Mouse (Mus musculus): ENCODE results near the gene Awat2.

DNA sequence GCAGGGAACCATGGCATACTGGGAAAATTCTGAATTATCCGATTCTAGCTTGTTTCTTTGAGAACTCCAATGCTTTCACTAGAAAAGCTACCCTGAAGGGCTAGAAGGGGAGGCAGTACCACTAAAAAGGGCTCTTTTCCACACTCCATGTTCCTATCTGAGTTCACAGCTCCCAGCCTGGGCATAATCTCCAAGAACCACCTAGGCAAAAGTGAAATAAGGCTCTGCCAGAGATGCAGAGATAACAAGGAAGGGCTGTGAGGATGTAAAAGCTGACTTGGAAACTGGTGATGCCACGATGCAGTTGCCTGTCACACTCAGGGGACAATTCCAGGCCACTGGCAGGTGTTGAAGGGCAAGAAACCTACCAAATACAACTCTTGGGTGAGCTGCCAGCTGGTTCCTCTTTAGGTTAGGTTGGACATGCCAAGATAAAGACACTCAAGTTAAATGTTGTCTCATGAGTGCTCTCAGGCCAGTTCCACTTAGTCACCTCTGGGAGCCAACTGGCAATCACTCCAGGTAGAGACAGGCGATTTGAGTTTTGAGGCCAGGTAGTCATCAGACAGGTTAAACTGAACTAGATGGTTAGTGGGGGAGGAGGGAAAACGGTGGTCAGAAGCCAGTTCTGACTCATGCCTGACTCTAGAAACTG lies 33.2 kb upstream of the Awat2 start:
- TF ChIP-seq GATA1 (IDR thresholded peaks at IDR 0.05; ENCODE audit: borderline replicate concordance, low read length), result no peak
- TF ChIP-seq FLI1 (IDR thresholded peaks at IDR 0.05; ENCODE audit: low read length), result no peak
